Mouse (Mus musculus) kidney, embryonic 15.5 days (tissue): ENCODE data around the gene Dennd1a. TPM values are rescaled to one million over a fixed set of nuclear protein-coding genes. Genes with fewer than 3 reads are reported as not detected.
A peak's percentile ranks its signal among the peaks of the same experiment; 100 is the strongest.

ENCODE experiments used
- ATAC-seq: fragments of 200-750 bp; cut with Nextera tagmentation; replicated peaks from 2 replicates; pipeline ENCODE4 v1.8.0; 2017; ENCODE audit warnings: moderate TSS enrichment; ENCODE audit not compliant: low FRiP score
- H3K27ac ChIP-seq: fragments of 300-500 bp; sonication (generic); 2 replicates; pipeline ENCODE4 v1.5.1; 2015; ENCODE audit warnings: mild to moderate bottlenecking, inconsistent platforms
- H3K27me3 ChIP-seq: fragments of 300-500 bp; sonication (generic); 2 replicates; pipeline ENCODE4 v1.6.1; 2015; ENCODE audit warnings: inconsistent platforms
- H3K36me3 ChIP-seq: fragments of 300-500 bp; sonication (generic); 2 replicates; pipeline ENCODE4 v1.6.1; 2015; ENCODE audit warnings: inconsistent platforms
- H3K4me1 ChIP-seq: fragments of 300-500 bp; sonication (generic); 2 replicates; pipeline ENCODE4 v1.6.1; 2015; ENCODE audit warnings: inconsistent platforms
- H3K4me2 ChIP-seq: fragments of 300-500 bp; sonication (generic); 2 replicates; pipeline ENCODE4 v1.6.1; 2015; ENCODE audit warnings: moderate library complexity, mild to moderate bottlenecking, inconsistent platforms
- H3K4me3 ChIP-seq: fragments of 300-500 bp; sonication (generic); replicated peaks from 2 replicates; pipeline ENCODE4 v1.5.1; 2015; ENCODE audit warnings: mild to moderate bottlenecking, inconsistent platforms
- H3K9ac ChIP-seq: fragments of 300-500 bp; sonication (generic); 2 replicates; pipeline ENCODE4 v1.6.1; 2015; ENCODE audit warnings: mild to moderate bottlenecking, inconsistent platforms
- H3K9me3 ChIP-seq: fragments of 300-500 bp; sonication (generic); replicated peaks from 2 replicates; pipeline ENCODE4 v1.6.1; 2016; ENCODE audit warnings: inconsistent platforms
- WGBS: fragments of 180-500 bp; shearing (Covaris S2); methylation state at CpG from one replicate; pipeline ENCODE4 v1.1.7; 2015; ENCODE audit warnings: mixed read lengths; 5-methylcytosine and 5-hydroxymethylcytosine counted together
- polyA plus RNA-seq: library from polyadenylated mRNA; unstranded; fragments of >200 nt; fragmentation: Nextera tagmentation; extraction: Ambion mirVana; gene quantifications from 2 replicates; pipeline ENCODE4 v1.2.1, GENCODE M21; 2015

The Dennd1a gene
- polyA plus RNA-seq, 1 experiment from 2014 or later, result 16.2 TPM

GRCm38 (mm10) chr2:37838202-37838984, 448.8 kb downstream of the Dennd1a start:
- Histone ChIP-seq H3K4me3 (no peak overlapping the region), H3K27me3 (no peaks in the 10 kb centered on the region), H3K9me3 (no peaks in the 10 kb centered on the region), H3K4me1 (peaks cover 21% of the 10 kb centered on the region), H3K27ac (no peak overlapping the region), H3K4me2 (no peak overlapping the region), H3K9ac (no peak overlapping the region), H3K36me3 (0 out of 2 replicates have a peak, but pooled peaks cover 3% of the 10 kb centered on the region)
- no peak for ATAC-seq
- 81% methylated on average over 7 of the region's 7 CpGs for WGBS

GRCm38 (mm10) chr2:37837542-37837941, 449.6 kb downstream of the Dennd1a start:
- 0 out of 2 replicates have a peak, but pooled peaks cover 3% of the 10 kb centered on the region for H3K36me3 ChIP-seq
- H3K9me3 ChIP-seq, result no peaks in the 10 kb centered on the region
- H3K4me2 ChIP-seq, result no peak overlapping the region
- no peak overlapping the region for H3K9ac ChIP-seq
- no peaks in the 10 kb centered on the region for H3K27me3 ChIP-seq
- 98% methylated on average over 3 of the region's 3 CpGs for WGBS
- H3K4me3 ChIP-seq, result no peak overlapping the region
- H3K27ac ChIP-seq, result no peak overlapping the region
- H3K4me1 ChIP-seq, result peaks cover 14% of the 10 kb centered on the region
- no peak for ATAC-seq

DNA sequence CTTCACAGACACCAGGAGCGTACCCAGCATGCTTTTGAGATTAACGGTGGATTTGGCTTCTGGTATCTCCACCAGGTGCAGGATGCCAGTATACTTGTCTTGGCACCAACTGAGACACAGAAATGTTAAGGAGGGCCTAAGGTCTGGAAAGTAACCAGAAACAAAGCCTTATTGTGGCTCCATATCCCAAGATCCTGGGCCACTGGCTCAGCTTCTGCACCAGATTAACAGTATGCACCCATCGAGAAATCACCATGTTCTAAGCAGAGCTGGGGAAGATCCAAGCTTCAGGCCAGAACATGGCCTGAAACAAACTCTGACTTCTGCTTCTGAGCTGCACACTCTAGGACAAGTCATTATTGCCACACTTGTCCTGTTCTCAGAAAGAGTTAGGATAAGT, 450.3 kb downstream of the Dennd1a start:
- H3K9me3 ChIP-seq, result no peaks in the 10 kb centered on the region
- no peak overlapping the region for H3K4me3 ChIP-seq
- H3K9ac ChIP-seq, result no peak overlapping the region
- 0 out of 2 replicates have a peak, but pooled peaks cover 3% of the 10 kb centered on the region for H3K36me3 ChIP-seq
- H3K27ac ChIP-seq, result no peak overlapping the region
- H3K4me2 ChIP-seq, result no peak overlapping the region
- 91% methylated on average over 3 of the region's 3 CpGs for WGBS
- H3K27me3 ChIP-seq, result no peaks in the 10 kb centered on the region
- H3K4me1 ChIP-seq, result peaks cover 8% of the 10 kb centered on the region
- ATAC-seq, result no peak

GRCm38 (mm10) chr2:37832253-37832652, 454.9 kb downstream of the Dennd1a start:
- no peak overlapping the region for H3K4me3 ChIP-seq
- H3K36me3 ChIP-seq, result 0 out of 2 replicates have a peak, but pooled peaks cover 3% of the 10 kb centered on the region
- peaks cover 15% of the 10 kb centered on the region; the same call in 1 of the 2 replicates for H3K4me1 ChIP-seq
- no peaks in the 10 kb centered on the region for H3K9me3 ChIP-seq
- H3K9ac ChIP-seq, result no peak overlapping the region
- no peak for ATAC-seq
- H3K4me2 ChIP-seq, result no peak overlapping the region
- H3K27me3 ChIP-seq, result no peaks in the 10 kb centered on the region
- H3K27ac ChIP-seq, result no peak overlapping the region
- WGBS, result 80% methylated on average over 10 of the region's 10 CpGs

GRCm38 (mm10) chr2:37829758-37830275, 457.4 kb downstream of the Dennd1a start:
- ATAC-seq, result peak; percentile 52; the same call in 1 of the 2 replicates
- no peak overlapping the region for H3K9ac ChIP-seq
- H3K4me3 ChIP-seq, result no peak overlapping the region
- H3K4me2 ChIP-seq, result no peak overlapping the region
- H3K36me3 ChIP-seq, result 0 out of 2 replicates have a peak, but pooled peaks cover 3% of the 10 kb centered on the region
- H3K9me3 ChIP-seq, result no peaks in the 10 kb centered on the region
- WGBS, result 61% methylated on average over 9 of the region's 9 CpGs
- H3K4me1 ChIP-seq, result peaks cover 15% of the 10 kb centered on the region; the same call in 1 of the 2 replicates
- H3K27me3 ChIP-seq, result no peaks in the 10 kb centered on the region
- H3K27ac ChIP-seq, result no peak overlapping the region; the same call in 1 of the 2 replicates

DNA sequence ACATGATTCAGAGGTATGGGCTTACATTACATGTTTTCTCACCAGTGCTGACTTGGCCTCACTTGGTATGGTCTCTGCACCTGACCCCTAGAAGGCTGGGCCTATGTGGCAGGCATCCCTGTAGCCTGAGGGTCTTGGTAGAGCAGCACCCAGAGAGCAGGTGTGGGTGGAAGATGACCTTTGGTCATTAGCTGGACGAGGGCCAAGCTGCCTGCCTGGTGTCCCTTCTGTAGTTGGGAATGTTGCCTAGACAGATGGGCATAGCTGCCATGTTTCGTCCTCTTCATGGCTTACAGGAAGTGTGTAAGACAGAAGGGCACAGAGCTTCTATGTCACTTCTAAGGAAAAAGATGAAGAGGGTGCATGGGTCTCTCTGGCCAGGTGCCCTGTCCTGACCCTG, 463.4 kb downstream of the Dennd1a start:
- peaks cover 3% of the 10 kb centered on the region; the same call in 1 of the 2 replicates for H3K4me1 ChIP-seq
- H3K4me2 ChIP-seq, result no peak overlapping the region
- ATAC-seq, result no peak
- 77% methylated on average over 2 of the region's 2 CpGs for WGBS
- H3K27ac ChIP-seq, result no peak overlapping the region
- no peaks in the 10 kb centered on the region for H3K36me3 ChIP-seq
- no peaks in the 10 kb centered on the region for H3K27me3 ChIP-seq
- no peak overlapping the region for H3K9ac ChIP-seq
- H3K9me3 ChIP-seq, result no peaks in the 10 kb centered on the region
- H3K4me3 ChIP-seq, result no peak overlapping the region

- no peak overlapping the region for H3K9ac ChIP-seq
- ATAC-seq, result no peak
These were observed 465.1 kb downstream of the Dennd1a start for GRCm38 (mm10) chr2:37822122-37822521.

GRCm38 (mm10) chr2:37819526-37820152, 467.6 kb downstream of the Dennd1a start:
- Histone ChIP-seq H3K27me3 (no peaks in the 10 kb centered on the region), H3K9me3 (no peaks in the 10 kb centered on the region), H3K4me1 (no peaks in the 10 kb centered on the region), H3K4me2 (no peak overlapping the region), H3K9ac (no peak overlapping the region), H3K4me3 (no peak overlapping the region), H3K36me3 (0 out of 2 replicates have a peak, but pooled peaks cover 5% of the 10 kb centered on the region), H3K27ac (no peak overlapping the region)
- ATAC-seq, result peak; percentile 78
- WGBS, result 39% methylated on average over 4 of the region's 4 CpGs

More at GRCm38 (mm10) chr2:37822122-37822521, 465.1 kb downstream of the Dennd1a start:
- no peaks in the 10 kb centered on the region for H3K27me3 ChIP-seq
- H3K4me2 ChIP-seq, result no peak overlapping the region
- H3K36me3 ChIP-seq, result no peaks in the 10 kb centered on the region
- H3K4me3 ChIP-seq, result no peak overlapping the region
- 73% methylated on average over 5 of the region's 5 CpGs for WGBS
- H3K4me1 ChIP-seq, result no peaks in the 10 kb centered on the region
- H3K27ac ChIP-seq, result no peak overlapping the region
- H3K9me3 ChIP-seq, result no peaks in the 10 kb centered on the region

GRCm38 (mm10) chr2:37818761-37819525, 468.2 kb downstream of the Dennd1a start:
- no peak for ATAC-seq
- Histone ChIP-seq H3K27ac (no peak overlapping the region), H3K36me3 (0 out of 2 replicates have a peak, but pooled peaks cover 5% of the 10 kb centered on the region), H3K9me3 (no peaks in the 10 kb centered on the region), H3K27me3 (no peaks in the 10 kb centered on the region), H3K9ac (no peak overlapping the region), H3K4me2 (no peak overlapping the region), H3K4me1 (no peaks in the 10 kb centered on the region), H3K4me3 (no peak overlapping the region)
- WGBS, result 17% methylated on average over 5 of the region's 5 CpGs

- H3K36me3 ChIP-seq, result peaks cover 5% of the 10 kb centered on the region; the same call in 1 of the 2 replicates
- H3K27me3 ChIP-seq, result no peaks in the 10 kb centered on the region
- H3K9ac ChIP-seq, result no peak overlapping the region
- no peaks in the 10 kb centered on the region for H3K9me3 ChIP-seq
- H3K4me2 ChIP-seq, result no peak overlapping the region
- peaks cover 3% of the 10 kb centered on the region; the same call in 1 of the 2 replicates for H3K4me1 ChIP-seq
- no peak overlapping the region for H3K4me3 ChIP-seq
- no peak overlapping the region for H3K27ac ChIP-seq
- 14% methylated on average over 3 of the region's 3 CpGs for WGBS
- ATAC-seq, result peak; percentile 53; the same call in 1 of the 2 replicates
These were observed 471.5 kb downstream of the Dennd1a start for GRCm38 (mm10) chr2:37815676-37816075.

- Histone ChIP-seq H3K4me3 (no peak overlapping the region), H3K27me3 (no peaks in the 10 kb centered on the region), H3K4me1 (peaks cover 3% of the 10 kb centered on the region; the same call in 1 of the 2 replicates), H3K36me3 (peaks cover 5% of the 10 kb centered on the region; the same call in 1 of the 2 replicates), H3K27ac (no peak overlapping the region), H3K9me3 (no peaks in the 10 kb centered on the region), H3K9ac (no peak overlapping the region), H3K4me2 (no peak overlapping the region)
- WGBS, result 83% methylated on average over 8 of the region's 8 CpGs
- ATAC-seq, result no peak
These were observed 472.3 kb downstream of the Dennd1a start for GRCm38 (mm10) chr2:37814820-37815361.
